In the genomic region with DNA sequence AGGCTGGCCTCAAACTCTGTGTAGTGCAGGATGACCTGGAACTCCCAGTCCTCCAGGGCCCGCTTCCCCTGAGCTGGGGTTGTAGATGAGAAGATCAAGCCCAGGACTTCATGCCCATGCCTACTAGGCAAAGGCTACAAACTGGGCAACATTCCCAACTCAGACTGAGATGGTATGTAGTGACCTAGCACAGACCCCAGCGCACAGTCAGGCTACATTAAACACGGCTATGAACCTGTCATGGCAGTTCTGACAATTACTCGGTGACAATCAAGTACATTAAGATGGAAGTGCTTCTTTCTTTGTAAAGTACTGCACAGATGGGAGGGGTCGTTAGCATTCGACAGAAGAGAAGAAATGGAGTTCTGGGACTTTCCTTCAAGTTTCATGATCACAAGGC, we compare ENCODE assay signal across 24 mouse cellular contexts. TPM values are rescaled to one million over a fixed set of nuclear protein-coding genes. Genes with fewer than 3 reads are reported as not detected.
A peak's percentile ranks its signal among the peaks of the same experiment; 100 is the strongest.
DNase-seq lines count a peak whose midpoint lies in the region; ATAC-seq and TF ChIP-seq lines count a peak whose summit lies in the region.
"Had no signal": no experiment of that assay in that cellular context is flagged by ENCODE, and none has a peak within 500 bp of the region (broad histone marks: within the 10 kb centered on the region; RNA-seq: fewer than 3 reads in every experiment).

No protein-coding gene starts in this region.

- TF ChIP-seq CTCF in heart, postnatal 0 days (IDR thresholded peaks at IDR 0.05; ENCODE audit: low read depth): no peak
- TF ChIP-seq CTCF in CH12.LX (conservative IDR thresholded peaks at IDR 0.05 in 1 of 2, IDR thresholded peaks at IDR 0.05 in 1 of 2; ENCODE audit: low read depth in 2 of 2, low read length in 2 of 2) (no peak), MEL (IDR thresholded peaks at IDR 0.05 in 2 of 3, conservative IDR thresholded peaks at IDR 0.05 in 1 of 3; ENCODE audit: control insufficient read depth in 1 of 3, insufficient read depth in 1 of 3, low read depth in 2 of 3, low read length in 3 of 3, poor library complexity in 1 of 3, severe bottlenecking in 1 of 3) (no peak)

- H3K9ac ChIP-seq in heart, postnatal 0 days (replicated peaks; ENCODE audit: low read depth, low read length): no peak overlapping the region
- H3K9ac ChIP-seq in CH12.LX (ENCODE audit: insufficient read depth, low read depth) (no peak overlapping the region), MEL (ENCODE audit: control insufficient read depth, low read depth, low read length, poor library complexity, severe bottlenecking) (no peak overlapping the region)

- intact Hi-C loops in heart, postnatal 25 days (cut with DNase I): no loop called here

- H3K4me2 ChIP-seq in heart, postnatal 0 days (ENCODE audit: low read depth, low read length): no peak overlapping the region
- H3K4me2 ChIP-seq in CH12.LX (ENCODE audit: insufficient read depth, low read depth, poor library complexity, severe bottlenecking): no peak overlapping the region

- ATAC-seq in heart, postnatal 0 days (ENCODE audit: insufficient read depth, low read depth): no peak
- ATAC-seq: activated CD4-positive, CD25-positive, alpha-beta regulatory T cell, adult 4 months; CD4-positive, CD25-positive, alpha-beta regulatory T cell, adult 4 months; Patski had no signal

- no peak for TF ChIP-seq RAD21 in CH12.LX (IDR thresholded peaks at IDR 0.05; ENCODE audit: low read depth, low read length)
- no peak for TF ChIP-seq RAD21 in MEL (IDR thresholded peaks at IDR 0.05; ENCODE audit: low read depth, low read length)

- H3K79me2 ChIP-seq in CH12.LX (replicated peaks; ENCODE audit: control insufficient read depth, extremely low read depth, insufficient read depth, poor library complexity, severe bottlenecking): no peaks in the 10 kb centered on the region
- no peaks in the 10 kb centered on the region for H3K79me2 ChIP-seq in MEL (ENCODE audit: control insufficient read depth, insufficient read depth, low read length, poor library complexity)

- TF ChIP-seq EP300 in heart, postnatal 0 days (IDR thresholded peaks at IDR 0.05; ENCODE audit: low read depth): no peak
- no peak for TF ChIP-seq EP300 in CH12.LX (IDR thresholded peaks at IDR 0.05; ENCODE audit: low read length)
- TF ChIP-seq EP300 in MEL (IDR thresholded peaks at IDR 0.05; ENCODE audit: low read depth in 1 of 2, low read length in 2 of 2): no peak

- H3K9me3 ChIP-seq in heart, embryonic 10.5 days: no peaks in the 10 kb centered on the region
- H3K9me3 ChIP-seq in heart, postnatal 0 days (replicated peaks; ENCODE audit: control insufficient read depth, low read length): no peaks in the 10 kb centered on the region
- no peaks in the 10 kb centered on the region for H3K9me3 ChIP-seq in CH12.LX (replicated peaks; ENCODE audit: low read length)
- no peaks in the 10 kb centered on the region for H3K9me3 ChIP-seq in MEL (replicated peaks; ENCODE audit: insufficient read depth, low read length)
- H3K9me3 ChIP-seq: G1E had no signal

- WGBS in heart, embryonic 10.5 days: 88% methylated on average over 6 of the region's 6 CpGs
- WGBS in heart, postnatal 0 days: 95% methylated on average over 6 of the region's 6 CpGs

- dilution Hi-C loops in CH12.LX (cut with MboI; ENCODE audit: extremely low pct_ligation_motif_present, extremely low pct_unique_long_range_greater_than_20kb, low sequenced_read_pairs): no loop called here

- 0 out of 2 replicates have a peak overlapping the region, but pooled peaks have one; percentile 4 for H3K27ac ChIP-seq in heart, embryonic 10.5 days
- H3K27ac ChIP-seq in heart, postnatal 0 days (ENCODE audit: low read depth): no peak overlapping the region
- H3K27ac ChIP-seq in CH12.LX (ENCODE audit: insufficient read depth, low read depth) (no peak overlapping the region), MEL (ENCODE audit: control insufficient read depth, low read depth, low read length) (no peak overlapping the region)

- in situ Hi-C loops in CH12.LX (cut with MboI; ENCODE audit: low pct_ligation_motif_present, low pct_unique_long_range_greater_than_20kb, low sequenced_read_pairs): loop anchor here (5.0 kb wide), 3 partner anchors 42 to 272 kb away; partner anchors contain the start of gene Mical3

- TF ChIP-seq POLR2A in CH12.LX (IDR thresholded peaks at IDR 0.05; ENCODE audit: low read depth, low read length) (no peak), MEL (IDR thresholded peaks at IDR 0.05; ENCODE audit: control insufficient read depth in 1 of 2, insufficient read depth in 1 of 2, low read depth in 1 of 2, low read length in 2 of 2, poor library complexity in 1 of 2) (no peak)

- no peak overlapping the region for H3K4me3 ChIP-seq in heart, embryonic 10.5 days
- no peak overlapping the region for H3K4me3 ChIP-seq in heart, postnatal 0 days (ENCODE audit: low read depth, low read length)
- no peak overlapping the region for H3K4me3 ChIP-seq in CH12.LX (replicated peaks in 1 of 3; ENCODE audit: low read depth in 2 of 3, low read length in 2 of 3, poor library complexity in 1 of 3)
- H3K4me3 ChIP-seq in MEL (ENCODE audit: control insufficient read depth in 1 of 2, insufficient read depth in 1 of 2, low read depth in 2 of 2, low read length in 2 of 2): no peak overlapping the region

- H3K4me1 ChIP-seq in heart, embryonic 10.5 days: peaks cover 30% of the 10 kb centered on the region
- H3K4me1 ChIP-seq in heart, postnatal 0 days (ENCODE audit: control insufficient read depth, insufficient read depth): peaks cover 38% of the 10 kb centered on the region
- H3K4me1 ChIP-seq in CH12.LX (ENCODE audit: control insufficient read depth in 1 of 2, insufficient read depth in 2 of 2) (peaks cover 11 to 31% of the 10 kb centered on the region in 2 experiments), MEL (ENCODE audit: control insufficient read depth in 1 of 2, insufficient read depth in 2 of 2, low read length in 2 of 2) (peaks cover 6 to 22% of the 10 kb centered on the region in 2 experiments; a peak in 3 of 4 replicates)

- no peak for DNase-seq in heart, embryonic 10.5 days (ENCODE audit: low spot score)
- no peak for DNase-seq in heart, postnatal 25 days (ENCODE audit: low spot score)
- peak; percentile 14 for DNase-seq in heart, postnatal 0 days (ENCODE audit: low spot score)
- DNase-seq in heart, adult 11 months: no peak
- DNase-seq in CH12.LX (ENCODE audit: extremely low read depth) (no peak), MEL (ENCODE audit: low read depth, low spot score) (no peak)
- no peak for DNase-seq in adrenal gland, adult (ENCODE audit: inconsistent age in 2 of 2, low spot score in 1 of 2)
- no peak for DNase-seq in right cerebral cortex, adult 2 months (ENCODE audit: low spot score in 2 of 2)
- DNase-seq: adrenal gland, adult 2 months; adrenal gland, adult 8-10 months; adrenal gland, postnatal 10 days; adrenal gland, postnatal 14 days; adrenal gland, postnatal 25 days; adrenal gland, postnatal 36 days; B cell, adult 2 months; cerebellum, adult 11 months; cerebellum, adult 11-12 months; cerebellum, adult 18-20 months; cerebellum, adult 2 months; cerebellum, adult 8-10 months had no signal

- no peaks in the 10 kb centered on the region for H3K36me3 ChIP-seq in heart, embryonic 10.5 days
- H3K36me3 ChIP-seq in heart, postnatal 0 days (replicated peaks; ENCODE audit: control insufficient read depth, insufficient read depth, low read length): no peaks in the 10 kb centered on the region
- H3K36me3 ChIP-seq in CH12.LX (replicated peaks in 1 of 2; ENCODE audit: control insufficient read depth in 1 of 2, insufficient read depth in 1 of 2, low read length in 1 of 2) (no peaks in the 10 kb centered on the region), MEL (ENCODE audit: control insufficient read depth in 1 of 2, insufficient read depth in 2 of 2, low read length in 2 of 2) (peaks cover 0 to 14% of the 10 kb centered on the region in 2 experiments; a peak in 2 of 4 replicates)
- H3K36me3 ChIP-seq: G1E had no signal

- no peaks in the 10 kb centered on the region for H3K27me3 ChIP-seq in heart, embryonic 10.5 days (ENCODE audit: insufficient read depth, poor library complexity, severe bottlenecking)
- H3K27me3 ChIP-seq in heart, postnatal 0 days (ENCODE audit: control insufficient read depth, insufficient read depth, low read length): no peaks in the 10 kb centered on the region
- H3K27me3 ChIP-seq in CH12.LX (replicated peaks) (no peaks in the 10 kb centered on the region), MEL (ENCODE audit: control insufficient read depth in 1 of 2, insufficient read depth in 2 of 2, low read length in 2 of 2) (peaks cover 0 to 6% of the 10 kb centered on the region in 2 experiments)
- H3K27me3 ChIP-seq: Patski had no signal

RNA-seq across cellular contexts. Expression of gene Pex26, which starts 8.7 kb away (rescaled TPM):
- 5.1 and 6.6 TPM in 2 replicates for polyA plus RNA-seq in heart, embryonic 10.5 days (2016; fragmentation: Nextera tagmentation; extraction: Ambion mirVana)
- 1 to 10 TPM; 6.9 to 7.1 TPM for total RNA-seq in heart, postnatal 25 days (2021)
- 17.5 and 20.2 TPM in 2 replicates for total RNA-seq in heart, postnatal 0 days (2014; rRNA removed; ENCODE audit: low replicate concordance)
- 4.6 and 5.0 TPM in 2 replicates for polyA plus RNA-seq in heart, postnatal 0 days (2015; fragmentation: Nextera tagmentation; extraction: Ambion mirVana)
- total RNA-seq in CH12.LX (2012; rRNA removed) (3.3 TPM in 2 replicates), CH12.LX (2014; rRNA removed) (2.6 and 2.8 TPM in 2 replicates), MEL (2012; rRNA removed) (5.7 and 6.9 TPM in 2 replicates)
- polyA plus RNA-seq in CH12.LX (2012; ENCODE audit: insufficient read length, low read depth) (3.2 and 3.9 TPM in 2 replicates), MEL (2012; ENCODE audit: insufficient read depth in 1 of 2, insufficient read length in 2 of 2, low read depth in 1 of 2, low replicate concordance in 2 of 2, missing spikeins in 1 of 2) (1 to 10 TPM in 1 of 2 experiments, not detected in 1; 9.9 TPM)

RNA-seq across cellular contexts. Expression of gene Tuba8, which starts 35.7 kb away (rescaled TPM):
- polyA plus RNA-seq in heart, embryonic 10.5 days (2016; fragmentation: Nextera tagmentation; extraction: Ambion mirVana): 0.95 and 2.3 TPM in 2 replicates
- 100 to 1,000 TPM; 162 to 166 TPM for total RNA-seq in heart, postnatal 25 days (2021)
- total RNA-seq in heart, postnatal 0 days (2014; rRNA removed; ENCODE audit: low replicate concordance): 2.7 and 5.6 TPM in 2 replicates
- 3.6 and 6.0 TPM in 2 replicates for polyA plus RNA-seq in heart, postnatal 0 days (2015; fragmentation: Nextera tagmentation; extraction: Ambion mirVana)
- total RNA-seq in CH12.LX (2012; rRNA removed): not detected in 2 replicates
- not detected in 2 replicates for total RNA-seq in CH12.LX (2014; rRNA removed)
- not detected in 2 replicates for polyA plus RNA-seq in CH12.LX (2012; ENCODE audit: insufficient read length, low read depth)
- total RNA-seq in MEL (2012; rRNA removed): 1.6 and 1.9 TPM in 2 replicates
- polyA plus RNA-seq in MEL (2012; ENCODE audit: insufficient read depth in 1 of 2, insufficient read length in 2 of 2, low read depth in 1 of 2, low replicate concordance in 2 of 2, missing spikeins in 1 of 2): 1 to 10 TPM in 1 of 2 experiments, not detected in 1; 1.4 TPM

RNA-seq across cellular contexts. Expression of gene Mical3, which starts 44.0 kb away (rescaled TPM):
- polyA plus RNA-seq in heart, embryonic 10.5 days (2016; fragmentation: Nextera tagmentation; extraction: Ambion mirVana): 25.8 and 37.3 TPM in 2 replicates
- total RNA-seq in heart, postnatal 25 days (2021): 100 to 1,000 TPM; 123 to 140 TPM
- 79.3 and 94.8 TPM in 2 replicates for total RNA-seq in heart, postnatal 0 days (2014; rRNA removed; ENCODE audit: low replicate concordance)
- polyA plus RNA-seq in heart, postnatal 0 days (2015; fragmentation: Nextera tagmentation; extraction: Ambion mirVana): 23.2 and 30.8 TPM in 2 replicates
- total RNA-seq in CH12.LX (2012; rRNA removed) (22.1 and 26.8 TPM in 2 replicates), CH12.LX (2014; rRNA removed) (7.9 and 10.2 TPM in 2 replicates), MEL (2012; rRNA removed) (19.8 and 24.7 TPM in 2 replicates)
- polyA plus RNA-seq in CH12.LX (2012; ENCODE audit: insufficient read length, low read depth) (56.3 and 61.3 TPM in 2 replicates), MEL (2012; ENCODE audit: insufficient read depth in 1 of 2, insufficient read length in 2 of 2, low read depth in 1 of 2, low replicate concordance in 2 of 2, missing spikeins in 1 of 2) (100 to 1,000 TPM in 1 of 2 experiments, 10 to 100 TPM in 1; 31.4 to 125 TPM)

Comparison
In these comparisons a context has a peak if more than half of its experiments do, and no peak if none do; other contexts are left out.
1. RNA of gene Tuba8, which starts 35.7 kb away (total RNA-seq): 162 to 166 TPM in heart, postnatal 25 days; 2.7 to 5.6 TPM in heart, postnatal 0 days, 1.6 to 1.9 TPM in MEL and not detected in CH12.LX; every median in the first group is over 10 times any median in the second.